Mouse (Mus musculus) MN1 (cell line): ENCODE data around the gene Olfr1002.
"Not testable (repeated sequence)": the region's sequence is repeated elsewhere in the genome, so short reads cannot be mapped to it uniquely, and the experiment has no call there.

Source experiments
- DNase-seq: peaks from one replicate; pipeline ENCODE4 v3.0.0-alpha.2; 2016; ENCODE audit warnings: low spot score

Olfr1002 gene

GRCm38 (mm10) chr2:85650604-85651003, at the start of gene Olfr1002:
Gene Olfr1002 (minus strand): TSS chr2:85650704.
- DNase-seq: no peak

GRCm38 (mm10) chr2:85689131-85689530, 38.6 kb upstream of the Olfr1002 start, which contains the start of gene Olfr1008:
Gene Olfr1008 (plus strand): TSS chr2:85689431.
- no peak for DNase-seq

- DNase-seq: no peak
Observed at GRCm38 (mm10) chr2:85678667-85679066, 28.2 kb upstream of the Olfr1002 start, which contains the start of gene Olfr1006. Gene Olfr1006 (minus strand): TSS chr2:85678767.

- not testable (repeated sequence) for DNase-seq
Observed at GRCm38 (mm10) chr2:85664355-85664754, 13.9 kb upstream of the Olfr1002 start, which contains the start of gene Olfr154. Gene Olfr154 (minus strand): TSS chr2:85664455.

GRCm38 (mm10) chr2:85611803-85612202, 38.7 kb downstream of the Olfr1002 start, which contains the start of gene Olfr1000:
Gene Olfr1000 (minus strand): TSS chr2:85611903.
- DNase-seq: no peak
